Mouse (Mus musculus) layer of hippocampus, adult 6 months (tissue): ENCODE results near the gene Pmm2. TPM values are rescaled to one million over a fixed set of nuclear protein-coding genes. Genes with fewer than 3 reads are reported as not detected.

ENCODE experiments used
- long read RNA-seq, 2 experiments: library from polyadenylated mRNA; unstranded; transcript quantifications; one replicate each; pipeline ENCODE4 v2.0.0; 2019 to 2020
- microRNA-seq: library from miRNA; unstranded; fragments of <30 nt; microRNA quantifications from one replicate; pipeline ENCODE4 v1.2.0, GENCODE M21; 2020
- polyA plus RNA-seq: library from polyadenylated mRNA; unstranded; fragments of <200 nt; fragmentation: Nextera tagmentation; gene quantifications from 2 replicates; pipeline ENCODE4 v1.2.3, GENCODE M21; 2021

The Pmm2 gene
- 8.9 TPM in 2 replicates for polyA plus RNA-seq
- long read RNA-seq, experiment 1, transcript Pmm2-201 (9 exons, 1,842 nt), result major isoform, 14 of 21 reads
- long read RNA-seq, experiment 1, partial matches to known transcripts, result 2 of 21 reads
- long read RNA-seq, experiment 1, other reads (novel, unspliced or antisense), result 4 of 21 reads
- long read RNA-seq, experiment 2, transcript Pmm2-206 (2 exons, 2,370 nt), result minor isoform, 8 of 72 reads
- long read RNA-seq, experiment 2, transcript Pmm2-201 (9 exons, 1,842 nt), result major isoform, 51 of 72 reads
- long read RNA-seq, experiment 2, partial matches to known transcripts, result 2 of 72 reads
- long read RNA-seq, experiment 2, other reads (novel, unspliced or antisense), result 11 of 72 reads

DNA sequence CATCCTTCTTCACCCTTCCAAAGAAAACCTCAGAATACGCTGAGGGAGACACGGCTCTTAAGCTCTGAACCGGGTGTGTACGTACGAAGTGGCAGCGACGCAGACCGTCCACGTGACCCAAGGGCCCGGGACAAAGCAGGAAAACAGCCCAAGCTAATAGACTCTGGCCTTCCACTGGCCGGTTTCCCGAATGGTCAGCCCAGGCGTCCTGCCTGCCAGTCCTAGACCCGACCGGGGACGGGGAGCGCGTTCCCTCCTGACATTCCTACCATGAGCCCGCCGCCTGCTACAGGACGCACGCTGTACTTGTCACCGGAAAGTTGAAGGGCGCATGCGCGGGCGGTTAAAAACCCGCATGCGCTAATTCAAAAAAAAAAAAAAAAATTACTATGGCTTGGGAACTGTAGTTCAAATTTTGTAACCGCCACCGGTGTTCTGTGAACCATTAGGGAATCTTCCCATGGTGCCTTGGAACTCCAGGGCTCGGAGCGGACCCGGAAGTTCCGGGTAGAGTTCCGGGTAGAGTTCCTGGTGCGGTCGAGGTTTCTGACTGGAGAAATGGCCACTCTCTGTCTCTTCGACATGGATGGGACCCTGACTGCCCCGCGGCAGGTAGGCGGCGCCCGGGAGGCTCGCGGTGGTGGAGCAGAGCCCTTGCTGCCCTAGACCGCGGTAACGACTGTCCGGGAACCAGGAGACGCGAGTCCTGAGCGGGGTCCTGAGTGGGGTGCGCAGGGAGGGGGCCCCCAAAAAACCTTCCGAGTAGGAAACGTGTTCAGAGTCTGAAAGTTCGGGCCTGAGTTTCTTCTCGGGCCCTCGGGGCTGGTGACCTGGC, at the start of gene Pmm2, which contains the start of gene Tmem186:
Gene Pmm2, plus strand, starts transcription at position 458 of the 835 bp plus-strand sequence.
Gene Tmem186, minus strand, starts transcription at position 496 of the 835 bp plus-strand sequence.

DNA sequence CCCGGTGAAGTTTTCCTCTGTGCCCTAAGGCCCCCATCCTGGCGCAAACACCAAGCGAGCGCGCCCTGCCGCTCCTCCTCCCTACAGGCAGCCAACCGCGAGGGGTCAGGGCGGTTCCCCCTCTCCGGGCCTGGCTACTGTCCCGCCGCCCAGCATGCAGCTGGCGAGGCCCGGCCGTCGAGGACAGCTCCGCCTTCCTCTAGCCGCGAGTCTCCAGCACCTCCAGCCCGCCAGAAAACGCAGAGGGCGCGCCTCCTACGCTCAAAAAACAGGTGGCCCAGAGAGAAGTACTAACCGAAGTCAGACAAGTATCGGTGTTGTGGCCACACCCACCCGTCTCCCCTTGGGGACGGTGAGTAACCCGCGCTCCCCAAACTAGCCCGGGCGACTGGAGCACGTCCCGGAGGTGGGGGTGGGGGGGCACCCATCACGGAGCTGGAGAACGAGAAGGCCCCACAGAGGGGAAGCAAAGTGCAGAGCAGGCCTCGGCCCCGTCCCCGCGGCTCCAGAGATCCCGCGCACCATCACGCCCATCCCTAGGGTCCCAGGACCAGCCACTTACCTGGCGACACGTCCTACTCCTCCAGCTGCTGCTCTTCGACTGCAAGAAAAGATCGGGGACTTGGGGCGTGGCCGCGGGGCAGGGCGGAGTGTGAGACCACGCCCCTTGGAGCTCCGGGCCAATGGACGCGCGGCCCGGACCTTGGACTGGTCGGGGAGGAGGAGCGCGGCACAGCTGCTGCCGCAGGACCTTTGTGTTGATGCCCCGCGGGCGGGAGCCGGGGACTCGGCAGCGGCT, 34.3 kb downstream of the Pmm2 start, which contains the start of gene Carhsp1:
Gene Carhsp1, minus strand, starts transcription at position 605 of the 799 bp plus-strand sequence.

DNA sequence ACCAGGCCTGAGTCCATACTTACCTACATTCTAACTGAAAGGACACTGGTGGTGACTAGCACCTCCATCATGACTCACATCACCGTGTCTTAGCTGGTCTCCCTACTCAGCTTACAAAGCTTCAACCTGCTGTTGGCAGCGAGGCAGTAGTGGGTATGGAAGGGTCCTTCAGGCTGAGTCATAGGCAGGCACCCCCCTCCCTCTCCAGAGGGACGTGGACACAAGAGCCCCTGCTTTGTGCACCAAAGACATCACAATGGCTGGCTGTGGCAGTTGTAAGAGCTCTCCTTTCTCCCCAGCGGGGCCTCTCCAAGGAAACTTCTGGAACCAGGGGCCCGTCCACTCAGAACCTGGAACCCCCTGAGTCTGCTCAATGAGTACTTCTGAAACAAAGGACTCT, 43.0 kb downstream of the Pmm2 start, which contains the start of gene Gm5767:
Gene Gm5767, plus strand, starts transcription at position 301 of the 400 bp plus-strand sequence.

Small RNA genes within 50 kb of the gene (microRNA-seq; reads per million reads assigned to microRNA genes)
- not detected for gene Gm22137

Other genes with a start within 250 kb of the Pmm2 start
- 3.8 and 4.9 TPM in 2 replicates for gene Tmem114, start 212.5 kb upstream of the Pmm2 start, polyA plus RNA-seq
- 44.5 and 46.7 TPM in 2 replicates for gene Mettl22, start 166.9 kb upstream of the Pmm2 start, polyA plus RNA-seq
- 109 and 132 TPM in 2 replicates for gene Abat, start 124.2 kb upstream of the Pmm2 start, polyA plus RNA-seq
- gene Tmem186, start within 50 bp of the Pmm2 start, polyA plus RNA-seq, result 5.3 and 5.6 TPM in 2 replicates
- gene Carhsp1, start 34.5 kb downstream of the Pmm2 start, polyA plus RNA-seq, result 36.5 and 40.7 TPM in 2 replicates
- not detected in 2 replicates for gene Gm5767, start 43.1 kb downstream of the Pmm2 start, polyA plus RNA-seq
- gene Usp7, start 154.6 kb downstream of the Pmm2 start, polyA plus RNA-seq, result 9.4 and 9.5 TPM in 2 replicates
- 7.7 and 14.0 TPM in 2 replicates for gene 1810013L24Rik, start 192.4 kb downstream of the Pmm2 start, polyA plus RNA-seq